Mouse (Mus musculus) brain, embryonic 18.5 days (tissue): Measurements from ENCODE around the gene Nnat.

Source experiments
- DNase-seq: peaks from one replicate; pipeline ENCODE4 v3.0.0-alpha.2; 2012; ENCODE audit warnings: low read depth, low spot score

Nnat gene

GRCm38 (mm10) chr2:157605025-157605675 is 45.3 kb downstream of the Nnat start:
- DNase-seq = peak; percentile 37

DNA sequence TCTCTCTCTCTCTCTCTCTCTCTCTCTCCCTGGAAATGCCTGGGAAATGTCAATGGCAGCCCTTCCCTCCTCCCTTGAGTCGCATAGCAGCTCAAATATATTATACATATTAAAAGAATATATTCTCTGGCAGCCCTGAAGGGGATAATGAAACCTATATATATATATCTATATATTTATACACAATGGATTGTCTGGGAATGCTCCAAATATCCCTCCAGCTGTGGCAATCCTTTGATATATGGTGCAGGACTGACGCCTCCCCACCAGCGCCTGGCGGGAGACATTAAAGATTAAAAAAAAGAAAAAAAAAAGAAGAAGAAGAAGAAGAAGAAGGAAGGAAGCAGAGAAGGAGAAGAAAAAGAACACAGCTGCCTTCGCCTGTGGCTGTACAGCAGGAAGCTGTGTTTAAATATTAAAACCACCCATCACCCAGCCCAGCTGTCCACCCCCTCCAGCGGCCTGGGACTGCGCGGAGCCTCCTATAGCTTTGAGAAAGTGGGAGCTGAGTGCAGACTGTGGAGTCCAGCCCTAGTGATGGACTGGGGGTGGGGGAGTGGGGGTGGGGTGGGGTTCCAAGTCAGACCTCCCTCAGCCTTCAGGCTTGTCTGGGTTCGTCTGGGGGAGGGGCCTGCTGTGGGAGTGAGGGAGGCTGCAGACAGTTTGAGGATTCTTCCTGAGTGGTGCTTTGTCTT is 47.8 kb downstream of the Nnat start:
- DNase-seq = no peak

DNA sequence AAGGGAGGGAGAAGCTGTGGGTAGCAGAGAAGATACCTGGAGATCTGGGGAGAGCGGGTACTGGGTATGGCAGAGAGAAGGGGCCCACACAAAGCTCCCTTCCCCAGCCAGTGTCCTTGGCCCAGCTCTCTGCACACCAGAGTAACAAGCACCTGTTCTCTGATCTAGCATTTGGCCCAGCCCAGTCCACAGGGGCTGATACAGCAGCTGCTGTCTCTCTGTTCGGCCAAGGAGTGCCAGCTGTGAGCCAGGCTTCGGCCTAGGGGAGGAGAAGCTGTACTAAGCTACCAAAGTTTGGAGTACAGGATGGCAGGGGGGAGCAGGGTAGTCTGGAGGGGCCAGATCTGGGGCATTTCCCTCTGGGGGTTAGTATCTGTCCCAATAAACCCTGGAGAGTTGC is 51.9 kb downstream of the Nnat start:
- DNase-seq = no peak
